Mouse (Mus musculus) hindbrain, embryonic 10.5 days (tissue): Measurements from ENCODE around the gene Csnk1e. TPM values are rescaled to one million over a fixed set of nuclear protein-coding genes. Genes with fewer than 3 reads are reported as not detected.

Source experiments
- DNase-seq: peaks from one replicate; pipeline ENCODE4 v3.0.0-alpha.2; 2017; ENCODE audit warnings: low spot score
- H3K27ac ChIP-seq: fragments of 300-500 bp; sonication (generic); 2 replicates; pipeline ENCODE4 v1.5.1; 2016; ENCODE audit warnings: mild to moderate bottlenecking, moderate library complexity
- H3K27me3 ChIP-seq: fragments of 300-500 bp; sonication (generic); 2 replicates; pipeline ENCODE4 v1.6.1; 2016; ENCODE audit warnings: mild to moderate bottlenecking; ENCODE audit not compliant: poor library complexity, insufficient read depth, severe bottlenecking
- H3K36me3 ChIP-seq: fragments of 300-500 bp; sonication (generic); 2 replicates; pipeline ENCODE4 v1.6.1; 2016; ENCODE audit warnings: mild to moderate bottlenecking, moderate library complexity
- H3K4me1 ChIP-seq: fragments of 300-500 bp; sonication (generic); replicated peaks from 2 replicates; pipeline ENCODE4 v1.6.1; 2016; ENCODE audit warnings: mild to moderate bottlenecking
- H3K4me3 ChIP-seq: fragments of 300-500 bp; sonication (generic); 2 replicates; pipeline ENCODE4 v1.5.1; 2016; ENCODE audit warnings: mild to moderate bottlenecking, moderate library complexity
- H3K9me3 ChIP-seq: fragments of 300-500 bp; sonication (generic); 2 replicates; pipeline ENCODE4 v1.6.1; 2016; ENCODE audit warnings: mild to moderate bottlenecking, moderate library complexity
- WGBS: fragments of 180-500 bp; shearing (Covaris S2); methylation state at CpG from one replicate; pipeline ENCODE4 v1.1.7; 2016; 5-methylcytosine and 5-hydroxymethylcytosine counted together
- polyA plus RNA-seq: library from polyadenylated mRNA; unstranded; fragments of >200 nt; fragmentation: Nextera tagmentation; extraction: Ambion mirVana; gene quantifications from 2 replicates; pipeline ENCODE4 v1.2.1, GENCODE M21; 2016

The Csnk1e gene
- polyA plus RNA-seq, 1 experiment from 2014 or later, result 190 TPM

- DNase-seq, result no peak
Observed at GRCm38 (mm10) chr15:79414513-79414912, 40.9 kb downstream of the Csnk1e start.

DNA sequence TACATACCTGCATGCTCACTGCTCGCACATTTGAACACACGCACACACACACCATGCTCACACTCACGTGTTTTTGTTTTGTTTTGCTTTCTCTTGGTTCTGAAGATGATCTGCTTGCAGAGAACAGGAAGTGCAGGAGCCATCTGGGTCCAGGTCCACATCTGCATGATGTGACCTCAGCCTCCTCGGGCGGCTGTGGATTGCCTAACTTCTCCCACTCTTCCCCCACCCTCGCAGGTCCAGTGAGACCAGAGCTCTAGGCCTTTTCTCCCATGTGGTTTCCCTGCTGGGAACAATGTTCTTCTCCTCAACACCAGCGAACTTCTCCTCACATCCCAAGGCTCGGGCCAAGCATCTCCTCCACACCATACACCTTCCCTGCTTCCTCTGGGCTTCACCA is 41.6 kb downstream of the Csnk1e start:
- Histone ChIP-seq H3K27me3 (no peaks in the 10 kb centered on the region), H3K4me3 (no peak overlapping the region), H3K4me1 (0 out of 2 replicates have a peak, but pooled peaks cover 10% of the 10 kb centered on the region), H3K27ac (no peak overlapping the region), H3K36me3 (peaks cover 27% of the 10 kb centered on the region), H3K9me3 (0 out of 2 replicates have a peak, but pooled peaks cover 3% of the 10 kb centered on the region)
- 90% methylated on average over 8 of the region's 8 CpGs for WGBS
- no peak for DNase-seq

More at GRCm38 (mm10) chr15:79414513-79414912, 40.9 kb downstream of the Csnk1e start:
- H3K4me1 ChIP-seq, result 0 out of 2 replicates have a peak, but pooled peaks cover 7% of the 10 kb centered on the region
- 0 out of 2 replicates have a peak, but pooled peaks cover 3% of the 10 kb centered on the region for H3K9me3 ChIP-seq
- H3K4me3 ChIP-seq, result no peak overlapping the region
- no peak overlapping the region for H3K27ac ChIP-seq
- H3K27me3 ChIP-seq, result no peaks in the 10 kb centered on the region
- peaks cover 34% of the 10 kb centered on the region for H3K36me3 ChIP-seq
- WGBS, result 67% methylated on average over 4 of the region's 4 CpGs

DNA sequence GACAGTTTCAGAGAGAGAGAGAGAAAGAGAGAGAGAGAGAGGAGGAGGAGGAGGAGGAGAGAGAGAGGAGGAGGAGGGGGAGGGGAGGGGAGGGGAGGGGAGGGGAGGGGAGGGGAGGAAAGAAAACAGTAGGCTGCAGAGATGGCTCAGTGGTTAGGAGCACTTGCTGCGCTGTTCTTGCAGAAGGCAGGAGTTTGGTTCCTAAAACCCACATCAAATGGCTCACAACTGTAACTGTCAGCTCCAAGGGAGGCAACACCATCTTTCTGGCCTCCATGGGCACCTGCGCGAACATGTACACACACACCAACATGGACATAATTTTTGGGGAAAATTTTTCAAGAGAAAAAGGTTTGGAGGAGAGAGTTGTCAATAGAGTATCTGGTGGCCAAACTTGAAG is 42.2 kb downstream of the Csnk1e start:
- Histone ChIP-seq H3K4me3 (no peak overlapping the region), H3K9me3 (0 out of 2 replicates have a peak, but pooled peaks cover 3% of the 10 kb centered on the region), H3K4me1 (0 out of 2 replicates have a peak, but pooled peaks cover 12% of the 10 kb centered on the region), H3K27ac (no peak overlapping the region), H3K27me3 (no peaks in the 10 kb centered on the region), H3K36me3 (peaks cover 21% of the 10 kb centered on the region)
- WGBS, result 97% methylated on average over 3 of the region's 3 CpGs
- no peak for DNase-seq

DNA sequence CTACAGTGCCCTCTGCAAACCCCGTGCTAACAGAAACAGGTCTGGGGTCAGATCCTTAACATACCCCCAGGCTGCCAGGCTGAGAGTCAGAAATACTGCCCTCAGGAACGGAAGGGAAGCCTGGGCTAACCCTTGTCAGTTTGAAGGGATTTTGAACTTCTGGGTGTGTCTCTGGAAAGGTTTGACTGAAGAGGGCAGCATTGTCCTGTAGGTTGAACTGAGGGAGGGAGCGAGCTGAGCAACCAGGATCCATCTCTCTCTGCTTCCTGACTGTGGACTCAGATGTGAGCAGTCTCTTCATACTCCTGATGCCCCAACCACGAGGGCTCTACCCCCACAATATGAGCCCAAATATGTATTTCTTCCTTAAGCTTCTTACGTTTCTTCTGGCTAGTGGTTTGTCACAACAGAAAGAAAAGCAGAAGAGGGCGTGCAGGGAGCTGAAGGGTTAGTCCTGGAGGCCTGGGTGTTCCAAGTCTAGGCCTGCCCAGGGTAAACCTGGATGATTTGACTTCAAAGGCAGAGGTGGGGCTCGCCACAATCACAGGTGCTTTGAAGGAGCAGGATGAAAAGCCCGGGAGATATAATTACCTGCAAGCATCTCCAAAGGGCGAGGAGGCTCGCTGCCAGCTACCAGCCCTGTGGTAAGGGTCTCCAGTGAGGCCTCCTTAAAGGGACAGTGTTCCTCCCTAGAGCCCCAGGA is 43.9 kb downstream of the Csnk1e start:
- Histone ChIP-seq H3K4me1 (0 out of 2 replicates have a peak, but pooled peaks cover 12% of the 10 kb centered on the region), H3K27me3 (0 out of 2 replicates have a peak, but pooled peaks cover 2% of the 10 kb centered on the region), H3K4me3 (no peak overlapping the region), H3K27ac (no peak overlapping the region), H3K9me3 (0 out of 2 replicates have a peak, but pooled peaks cover 2% of the 10 kb centered on the region), H3K36me3 (peaks cover 6% of the 10 kb centered on the region)
- DNase-seq, result no peak
- 65% methylated on average over 10 of the region's 10 CpGs for WGBS

DNA sequence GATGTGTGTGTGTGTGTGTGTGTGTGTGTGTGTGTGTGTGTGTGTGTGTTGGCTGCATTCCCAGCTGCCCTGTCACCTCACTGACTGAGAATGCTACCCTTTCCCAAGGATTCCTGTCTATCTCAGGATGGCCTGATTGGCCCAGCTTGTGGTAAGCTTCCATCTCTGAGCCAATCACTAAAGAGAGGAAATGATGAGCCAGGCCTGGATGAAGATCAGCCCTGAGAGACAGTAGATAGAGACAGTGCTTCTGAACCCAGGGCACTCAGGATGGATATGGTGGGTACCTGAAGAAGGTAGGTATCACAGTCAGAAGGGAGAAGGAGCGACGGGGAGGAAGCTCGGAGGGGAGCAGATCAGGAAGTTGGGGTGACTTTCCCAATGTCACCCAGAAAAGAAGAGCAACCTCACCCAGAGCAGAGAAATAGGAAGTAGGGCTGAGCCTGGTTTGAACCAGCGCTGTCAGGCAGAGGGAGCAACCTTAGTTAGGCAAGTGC is 46.2 kb downstream of the Csnk1e start:
- Histone ChIP-seq H3K27ac (no peak overlapping the region), H3K27me3 (peaks cover 16% of the 10 kb centered on the region), H3K4me1 (peaks cover 15% of the 10 kb centered on the region; the same call in 1 of the 2 replicates), H3K4me3 (no peak overlapping the region), H3K36me3 (no peaks in the 10 kb centered on the region), H3K9me3 (no peaks in the 10 kb centered on the region)
- WGBS, result 85% methylated on average over 4 of the region's 4 CpGs
- no peak for DNase-seq

DNA sequence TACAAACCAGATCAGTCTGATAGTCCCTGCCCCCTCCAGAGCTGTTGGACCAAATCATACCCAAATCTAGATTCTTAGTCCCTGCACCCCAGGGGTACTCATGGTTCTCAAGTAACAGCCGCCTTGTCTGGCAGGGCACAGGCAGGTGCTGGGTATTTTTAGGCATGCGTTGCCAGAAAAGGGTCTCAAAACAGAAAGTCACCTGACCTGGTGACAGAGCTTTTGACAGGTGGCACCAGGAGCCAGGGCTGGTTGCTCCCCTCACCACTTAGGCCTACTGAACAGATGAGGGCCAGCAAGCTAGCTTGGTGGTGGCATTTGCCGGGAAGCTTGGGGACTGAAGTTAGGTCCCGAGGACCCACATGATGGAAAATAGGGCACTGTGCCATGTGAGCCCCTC is 48.8 kb downstream of the Csnk1e start:
- 83% methylated on average over 4 of the region's 4 CpGs for WGBS
- H3K36me3 ChIP-seq, result no peaks in the 10 kb centered on the region
- H3K4me1 ChIP-seq, result peaks cover 34% of the 10 kb centered on the region
- no peaks in the 10 kb centered on the region for H3K9me3 ChIP-seq
- no peak overlapping the region for H3K27ac ChIP-seq
- no peak overlapping the region for H3K4me3 ChIP-seq
- DNase-seq, result no peak
- peaks cover 20% of the 10 kb centered on the region for H3K27me3 ChIP-seq

- Histone ChIP-seq H3K9me3 (no peaks in the 10 kb centered on the region), H3K4me1 (peaks cover 54% of the 10 kb centered on the region), H3K27me3 (peaks cover 20% of the 10 kb centered on the region), H3K27ac (no peak overlapping the region), H3K4me3 (no peak overlapping the region), H3K36me3 (no peaks in the 10 kb centered on the region)
- WGBS, result 67% methylated on average over 1 of the region's 1 CpGs
- DNase-seq, result no peak
Observed at GRCm38 (mm10) chr15:79404277-79404676, 51.1 kb downstream of the Csnk1e start.

GRCm38 (mm10) chr15:79403763-79404210 is 51.6 kb downstream of the Csnk1e start:
- 18% methylated on average over 9 of the region's 9 CpGs for WGBS
- DNase-seq, result no peak
- H3K27ac ChIP-seq, result peak overlapping the region; percentile 93
- peaks cover 53% of the 10 kb centered on the region for H3K4me1 ChIP-seq
- H3K27me3 ChIP-seq, result peaks cover 20% of the 10 kb centered on the region
- no peaks in the 10 kb centered on the region for H3K9me3 ChIP-seq
- H3K36me3 ChIP-seq, result no peaks in the 10 kb centered on the region
- peak overlapping the region; percentile 89 for H3K4me3 ChIP-seq

- WGBS, result under 1% methylated on average over 90 of the region's 90 CpGs
- peak within 1 kb of the TSS; percentile 93 for H3K27ac ChIP-seq
- peak; percentile 82 for DNase-seq
- H3K4me1 ChIP-seq, result peaks cover 51% of the 10 kb centered on the region
- H3K4me3 ChIP-seq, result peak within 1 kb of the TSS; percentile 89
- H3K9me3 ChIP-seq, result no peaks in the 10 kb centered on the region
- H3K27me3 ChIP-seq, result peaks cover 20% of the 10 kb centered on the region
- no peaks in the 10 kb centered on the region for H3K36me3 ChIP-seq
Observed at GRCm38 (mm10) chr15:79402836-79403762, 52.3 kb downstream of the Csnk1e start, which contains the start of gene Tmem184b. TSS of gene Tmem184b (minus strand) at chr15:79403569.

DNA sequence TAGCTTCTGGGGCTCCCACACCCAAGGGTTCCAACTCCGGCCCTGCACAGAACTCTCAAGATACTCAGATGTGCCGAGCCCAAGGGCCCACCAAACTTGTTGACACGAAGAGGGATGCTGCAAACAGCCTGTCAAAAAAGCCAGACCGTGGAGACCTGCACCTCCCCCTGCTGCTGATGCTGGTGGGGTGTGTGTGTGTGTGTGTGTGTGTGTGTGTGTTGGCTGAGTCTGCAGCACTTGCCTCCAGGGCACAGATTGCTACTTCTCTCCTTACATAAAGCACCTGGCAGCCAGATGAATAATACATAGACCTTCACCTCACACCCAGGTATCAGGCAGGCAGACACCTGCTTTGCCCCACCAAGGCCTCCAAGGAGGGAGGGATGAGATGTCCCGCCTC is 53.2 kb downstream of the Csnk1e start:
- DNase-seq, result no peak
- H3K27me3 ChIP-seq, result peaks cover 20% of the 10 kb centered on the region
- peak overlapping the region; percentile 93 for H3K27ac ChIP-seq
- H3K9me3 ChIP-seq, result no peaks in the 10 kb centered on the region
- peaks cover 5% of the 10 kb centered on the region; the same call in 1 of the 2 replicates for H3K36me3 ChIP-seq
- peak overlapping the region; percentile 89 for H3K4me3 ChIP-seq
- 31% methylated on average over 5 of the region's 5 CpGs for WGBS
- H3K4me1 ChIP-seq, result peaks cover 51% of the 10 kb centered on the region

DNA sequence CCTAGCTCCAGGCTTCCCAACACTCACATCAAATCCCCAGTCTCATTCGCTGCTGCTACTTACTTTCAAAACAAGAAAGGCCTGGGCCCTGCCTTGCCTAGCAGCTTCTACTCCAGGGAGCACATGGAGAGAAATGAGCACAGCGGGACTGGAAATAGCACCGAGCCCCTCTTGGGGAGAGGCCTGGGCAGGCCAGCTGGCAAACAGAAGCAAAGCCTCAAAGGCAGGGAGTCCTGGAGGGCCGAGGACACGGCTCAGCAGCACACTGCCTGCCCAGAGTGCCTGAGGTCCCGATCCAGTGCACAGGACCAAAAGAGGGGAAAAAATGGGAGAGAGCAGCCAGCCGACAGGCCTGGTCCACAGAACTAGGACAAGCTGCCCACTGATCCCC is 54.4 kb downstream of the Csnk1e start:
- peak overlapping the region; percentile 30 for H3K4me3 ChIP-seq
- WGBS, result 55% methylated on average over 7 of the region's 7 CpGs

GRCm38 (mm10) chr15:79400134-79400974 is 55.0 kb downstream of the Csnk1e start:
- WGBS, result 64% methylated on average over 6 of the region's 6 CpGs
- DNase-seq, result no peak
- Histone ChIP-seq H3K27me3 (peaks cover 13% of the 10 kb centered on the region), H3K4me1 (peaks cover 52% of the 10 kb centered on the region), H3K9me3 (no peaks in the 10 kb centered on the region), H3K36me3 (peaks cover 14% of the 10 kb centered on the region), H3K27ac (peak overlapping the region; percentile 60; the same call in 1 of the 2 replicates), H3K4me3 (peak overlapping the region; percentile 30)

More for the DNA sequence above, 54.4 kb downstream of the Csnk1e start:
- peaks cover 13% of the 10 kb centered on the region for H3K27me3 ChIP-seq
- no peak for DNase-seq
- peaks cover 13% of the 10 kb centered on the region for H3K36me3 ChIP-seq
- no peaks in the 10 kb centered on the region for H3K9me3 ChIP-seq
- peak overlapping the region; percentile 60 for H3K27ac ChIP-seq
- H3K4me1 ChIP-seq, result peaks cover 51% of the 10 kb centered on the region
